Mouse (Mus musculus) stomach, embryonic 15.5 days (tissue): Measurements from ENCODE around the gene Serinc3. TPM values are rescaled to one million over a fixed set of nuclear protein-coding genes. Genes with fewer than 3 reads are reported as not detected.

ENCODE experiments used
- ATAC-seq: fragments of 200-750 bp; cut with Nextera tagmentation; 2 replicates; pipeline ENCODE4 v1.8.0; 2017; ENCODE audit warnings: low read depth, moderate number of reproducible peaks, moderate TSS enrichment; ENCODE audit not compliant: insufficient read depth, low FRiP score
- H3K27ac ChIP-seq: fragments of 300-500 bp; sonication (generic); 2 replicates; pipeline ENCODE4 v1.5.1; 2015; ENCODE audit warnings: mild to moderate bottlenecking, inconsistent platforms
- H3K27me3 ChIP-seq: fragments of 300-500 bp; sonication (generic); replicated peaks from 2 replicates; pipeline ENCODE4 v1.6.1; 2015; ENCODE audit warnings: inconsistent platforms
- H3K36me3 ChIP-seq: fragments of 300-500 bp; sonication (generic); 2 replicates; pipeline ENCODE4 v1.6.1; 2015; ENCODE audit warnings: inconsistent platforms
- H3K4me1 ChIP-seq: fragments of 300-500 bp; sonication (generic); 2 replicates; pipeline ENCODE4 v1.6.1; 2015; ENCODE audit warnings: inconsistent platforms
- H3K4me2 ChIP-seq: fragments of 300-500 bp; sonication (generic); 2 replicates; pipeline ENCODE4 v1.6.1; 2015; ENCODE audit warnings: mild to moderate bottlenecking, inconsistent platforms
- H3K4me3 ChIP-seq: fragments of 300-500 bp; sonication (generic); replicated peaks from 2 replicates; pipeline ENCODE4 v1.5.1; 2015; ENCODE audit warnings: inconsistent platforms
- H3K9ac ChIP-seq: fragments of 300-500 bp; sonication (generic); 2 replicates; pipeline ENCODE4 v1.6.1; 2015; ENCODE audit warnings: inconsistent platforms
- H3K9me3 ChIP-seq: fragments of 300-500 bp; sonication (generic); 2 replicates; pipeline ENCODE4 v1.6.1; 2016; ENCODE audit warnings: inconsistent platforms
- WGBS: fragments of 180-500 bp; shearing (Covaris S2); methylation state at CpG from one replicate; pipeline ENCODE4 v1.1.7; 2015; 5-methylcytosine and 5-hydroxymethylcytosine counted together
- polyA plus RNA-seq: library from polyadenylated mRNA; unstranded; fragments of >200 nt; fragmentation: Nextera tagmentation; extraction: Ambion mirVana; gene quantifications from 2 replicates; pipeline ENCODE4 v1.2.1, GENCODE M21; 2015

The Serinc3 gene
- polyA plus RNA-seq, 1 experiment from 2014 or later, result 49.1 TPM

DNA sequence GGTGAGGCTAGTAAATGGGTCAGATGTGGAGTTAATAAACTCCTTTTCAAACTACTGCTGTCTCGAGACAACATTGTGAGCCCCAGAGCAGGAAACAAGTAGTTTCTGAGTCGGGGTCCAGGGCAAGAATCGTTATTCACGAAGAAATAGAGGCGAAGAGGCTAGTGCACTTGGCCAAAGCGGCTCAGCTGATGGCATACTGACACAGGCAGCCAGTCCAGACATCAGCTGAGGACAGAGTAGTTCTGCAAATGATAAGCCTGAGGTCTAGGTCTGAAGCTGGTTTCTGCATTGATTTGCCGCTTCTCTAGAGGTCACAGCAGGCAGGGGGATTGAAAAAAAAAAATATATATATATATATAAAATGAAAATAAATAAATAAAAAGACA, 43.2 kb downstream of the Serinc3 start:
- no peaks in the 10 kb centered on the region for H3K9me3 ChIP-seq
- peak overlapping the region; percentile 5; the same call in 1 of the 2 replicates for H3K27ac ChIP-seq
- peak overlapping the region; percentile 93 for H3K4me2 ChIP-seq
- H3K36me3 ChIP-seq, result no peaks in the 10 kb centered on the region
- H3K4me1 ChIP-seq, result peaks cover 9% of the 10 kb centered on the region; the same call in 1 of the 2 replicates
- no peak overlapping the region for H3K9ac ChIP-seq
- 70% methylated on average over 7 of the region's 7 CpGs for WGBS
- no peak for ATAC-seq
- H3K27me3 ChIP-seq, result no peaks in the 10 kb centered on the region
- peak overlapping the region; percentile 84 for H3K4me3 ChIP-seq

DNA sequence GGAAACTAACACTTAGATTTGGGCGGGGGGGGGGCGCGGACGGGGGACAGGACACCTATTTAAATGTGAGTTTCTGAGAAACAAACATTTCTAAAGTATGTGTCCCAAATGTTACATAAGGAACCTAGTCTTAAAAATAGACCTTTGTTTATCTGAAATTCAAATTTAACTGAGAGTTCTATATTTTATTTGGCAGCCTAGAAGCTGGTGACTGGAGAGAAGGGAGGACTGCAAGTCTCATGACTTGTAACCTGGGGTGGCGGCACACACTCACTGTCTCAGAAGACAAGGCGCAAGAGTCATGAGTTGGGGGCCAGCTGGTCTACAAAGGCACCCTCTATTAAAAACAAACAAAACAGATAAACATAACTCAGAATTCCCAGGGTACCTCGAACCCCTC, 43.9 kb downstream of the Serinc3 start:
- H3K27me3 ChIP-seq, result no peaks in the 10 kb centered on the region
- peaks cover 12% of the 10 kb centered on the region; the same call in 1 of the 2 replicates for H3K4me1 ChIP-seq
- 82% methylated on average over 7 of the region's 7 CpGs for WGBS
- no peak overlapping the region for H3K4me3 ChIP-seq
- H3K36me3 ChIP-seq, result no peaks in the 10 kb centered on the region
- H3K9ac ChIP-seq, result no peak overlapping the region
- ATAC-seq, result no peak
- H3K27ac ChIP-seq, result no peak overlapping the region
- H3K4me2 ChIP-seq, result no peak overlapping the region
- H3K9me3 ChIP-seq, result no peaks in the 10 kb centered on the region

DNA sequence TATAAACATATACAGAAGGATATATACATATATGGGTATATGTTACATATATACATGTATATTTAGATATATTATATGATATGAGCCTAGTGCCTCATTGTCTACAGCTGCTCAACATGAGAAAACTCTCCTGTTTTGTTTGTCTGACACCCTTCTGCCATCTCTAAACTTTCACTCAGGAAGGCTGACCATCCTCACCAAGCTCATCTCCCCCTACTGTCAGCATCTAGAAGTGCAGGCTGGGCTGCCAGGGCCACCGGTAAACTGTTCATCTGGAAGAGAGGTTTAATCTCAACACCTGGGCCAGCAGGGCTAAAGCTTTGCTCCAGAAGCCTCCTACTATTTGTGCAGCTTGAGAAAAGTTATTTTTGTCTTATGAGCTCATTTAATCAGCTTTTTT, 45.7 kb downstream of the Serinc3 start:
- Histone ChIP-seq H3K4me1 (peaks cover 12% of the 10 kb centered on the region; the same call in 1 of the 2 replicates), H3K36me3 (no peaks in the 10 kb centered on the region), H3K27ac (no peak overlapping the region), H3K4me3 (no peak overlapping the region), H3K9me3 (no peaks in the 10 kb centered on the region), H3K9ac (no peak overlapping the region), H3K4me2 (no peak overlapping the region), H3K27me3 (no peaks in the 10 kb centered on the region)
- WGBS, result 5% methylated on average over 1 of the region's 1 CpGs
- no peak for ATAC-seq

DNA sequence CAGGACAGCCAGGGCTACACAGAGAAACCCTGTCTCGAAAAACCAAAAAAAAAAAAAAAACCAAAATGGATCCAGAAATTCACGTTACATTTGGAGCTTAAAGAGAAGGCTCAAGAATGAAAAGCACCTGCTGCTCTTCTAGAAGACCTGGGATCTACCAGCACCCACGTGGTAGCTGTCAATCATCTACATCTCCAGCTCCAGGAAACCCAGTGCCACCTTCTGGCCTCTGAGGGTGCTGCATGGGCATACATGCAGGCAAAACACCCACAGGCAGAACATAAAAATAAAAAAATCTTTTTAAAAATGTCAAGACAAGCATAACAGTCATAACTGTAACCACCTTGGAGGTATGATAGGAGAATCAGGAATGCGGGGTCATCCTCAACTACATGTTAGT, 47.3 kb downstream of the Serinc3 start:
- ATAC-seq, result no peak

DNA sequence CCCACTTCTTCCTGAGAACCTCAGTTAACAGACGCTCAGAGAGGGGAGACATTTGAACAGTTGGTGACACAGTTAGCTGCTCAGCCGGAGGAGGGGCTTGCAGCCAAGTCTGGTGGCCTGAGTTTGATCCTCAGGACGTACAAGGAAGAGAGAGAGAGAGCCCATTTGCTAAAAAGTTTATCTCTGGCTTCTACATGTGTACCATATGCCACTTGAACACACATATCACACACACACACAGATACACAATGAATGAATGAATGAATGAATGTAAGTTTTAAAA, 48.1 kb downstream of the Serinc3 start:
- Histone ChIP-seq H3K4me3 (no peak overlapping the region), H3K27me3 (no peaks in the 10 kb centered on the region), H3K9ac (no peak overlapping the region), H3K4me1 (0 out of 2 replicates have a peak, but pooled peaks cover 3% of the 10 kb centered on the region), H3K9me3 (no peaks in the 10 kb centered on the region), H3K27ac (0 out of 2 replicates have a peak overlapping the region, but pooled peaks have one; percentile 2), H3K4me2 (no peak overlapping the region), H3K36me3 (no peaks in the 10 kb centered on the region)
- ATAC-seq, result no peak
- 65% methylated on average over 3 of the region's 3 CpGs for WGBS

More for the DNA sequence above, 47.3 kb downstream of the Serinc3 start:
- no peak overlapping the region for H3K9ac ChIP-seq
- H3K4me1 ChIP-seq, result 0 out of 2 replicates have a peak, but pooled peaks cover 3% of the 10 kb centered on the region
- H3K9me3 ChIP-seq, result no peaks in the 10 kb centered on the region
- H3K36me3 ChIP-seq, result no peaks in the 10 kb centered on the region
- H3K27me3 ChIP-seq, result no peaks in the 10 kb centered on the region
- no peak overlapping the region for H3K4me2 ChIP-seq
- WGBS, result 61% methylated on average over 4 of the region's 4 CpGs
- no peak overlapping the region for H3K4me3 ChIP-seq
- H3K27ac ChIP-seq, result no peak overlapping the region

DNA sequence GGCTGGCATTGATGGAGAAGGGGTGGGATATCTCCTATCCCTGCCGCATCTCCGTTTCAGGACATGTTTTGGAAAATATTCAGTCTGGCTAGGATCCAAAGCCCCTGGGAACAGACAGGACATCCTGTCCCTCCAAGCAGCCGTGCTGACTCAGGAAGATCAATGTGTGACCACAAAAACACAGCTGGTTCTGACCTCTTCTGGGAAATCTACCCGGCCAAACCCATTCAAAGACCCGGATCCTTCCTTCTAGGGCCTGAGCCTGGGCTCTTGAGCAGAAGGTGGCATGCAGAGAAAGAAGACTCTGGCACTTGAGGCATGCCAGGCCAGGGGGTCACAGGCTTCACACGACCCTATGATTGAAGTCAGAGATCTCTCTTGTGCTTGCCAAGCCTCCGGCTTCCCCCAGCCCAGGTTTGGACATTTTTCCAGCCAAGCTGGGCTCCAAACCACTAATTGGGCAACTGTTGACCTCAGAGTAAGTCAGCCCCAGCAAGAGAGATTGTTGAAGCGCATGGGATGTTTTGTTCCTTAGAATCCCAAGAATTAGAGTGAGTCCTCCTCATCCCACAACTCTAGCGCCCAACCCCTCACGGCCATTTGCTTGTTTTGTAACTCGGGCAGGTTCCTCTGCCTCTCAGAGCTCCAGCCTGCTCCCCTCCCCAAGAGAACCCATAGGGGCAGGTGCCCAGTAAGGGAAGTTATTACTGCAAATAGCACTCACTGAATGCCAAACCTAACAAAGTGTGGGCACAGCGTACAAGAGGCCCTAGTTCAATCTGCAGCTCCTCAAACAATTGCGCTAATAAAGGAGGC, 48.7 kb downstream of the Serinc3 start:
- Histone ChIP-seq H3K4me2 (no peak overlapping the region), H3K27ac (peak overlapping the region; percentile 2; the same call in 1 of the 2 replicates), H3K36me3 (no peaks in the 10 kb centered on the region), H3K9ac (no peak overlapping the region), H3K9me3 (no peaks in the 10 kb centered on the region), H3K27me3 (no peaks in the 10 kb centered on the region), H3K4me3 (no peak overlapping the region), H3K4me1 (0 out of 2 replicates have a peak, but pooled peaks cover 3% of the 10 kb centered on the region)
- peak; percentile 15; the same call in 1 of the 2 replicates for ATAC-seq
- 60% methylated on average over 13 of the region's 13 CpGs for WGBS

DNA sequence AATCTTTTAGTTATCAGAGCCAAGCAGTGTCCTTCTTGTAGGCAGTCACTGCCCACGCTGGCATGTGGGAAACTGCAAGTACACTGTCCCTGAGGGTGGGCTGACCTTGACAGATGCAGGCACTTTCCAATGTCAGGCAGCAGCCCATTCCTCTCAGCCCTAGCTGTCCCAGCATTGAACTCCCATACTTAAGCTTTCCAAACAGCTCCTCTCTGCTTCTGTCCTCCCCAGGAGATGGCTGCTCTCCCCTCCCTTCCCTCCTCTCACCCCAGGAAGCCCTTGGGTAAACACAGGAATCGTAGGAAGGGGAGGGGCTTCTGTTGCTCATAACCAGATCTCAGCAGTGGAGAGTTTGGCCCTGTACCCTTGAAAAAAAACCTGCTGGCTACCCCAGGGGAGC, 49.8 kb downstream of the Serinc3 start:
- ATAC-seq, result peak; percentile 36; the same call in 1 of the 2 replicates
- H3K27me3 ChIP-seq, result no peaks in the 10 kb centered on the region
- no peak overlapping the region for H3K4me2 ChIP-seq
- 11% methylated on average over 2 of the region's 2 CpGs for WGBS
- H3K27ac ChIP-seq, result peak overlapping the region; percentile 31; the same call in 1 of the 2 replicates
- no peak overlapping the region for H3K4me3 ChIP-seq
- no peak overlapping the region for H3K9ac ChIP-seq
- H3K4me1 ChIP-seq, result 0 out of 2 replicates have a peak, but pooled peaks cover 3% of the 10 kb centered on the region
- H3K36me3 ChIP-seq, result no peaks in the 10 kb centered on the region
- no peaks in the 10 kb centered on the region for H3K9me3 ChIP-seq

DNA sequence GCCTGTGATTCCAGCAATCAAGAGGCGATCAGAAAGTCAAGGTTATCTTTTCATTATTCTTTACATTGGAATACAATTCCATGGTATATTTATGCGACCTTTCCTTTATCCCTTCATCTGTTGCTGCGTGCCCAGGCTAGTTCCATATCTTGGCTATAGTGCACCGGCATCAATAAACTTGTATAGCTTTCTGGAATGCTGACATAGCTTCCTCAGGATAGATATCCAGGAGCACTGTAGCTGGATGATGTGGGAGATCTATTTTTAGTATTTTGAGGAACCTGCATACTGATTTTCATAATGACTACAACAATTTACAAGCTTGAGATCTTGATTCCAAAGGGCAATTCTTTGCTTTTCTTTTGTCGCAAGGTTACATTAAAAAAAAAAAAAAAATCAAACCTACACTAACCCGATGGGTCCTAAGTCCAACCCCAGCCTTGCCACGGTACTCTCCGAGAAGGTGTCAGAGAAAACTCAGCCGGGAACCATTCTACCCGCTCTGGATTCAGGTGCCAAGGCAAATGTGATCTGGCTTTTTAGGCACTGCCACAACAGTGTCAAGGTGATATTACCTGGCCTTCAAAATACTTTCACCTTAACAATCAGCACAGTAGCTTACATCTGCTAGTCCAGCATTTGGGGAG, 51.2 kb downstream of the Serinc3 start:
- H3K9ac ChIP-seq, result no peak overlapping the region
- 0 out of 2 replicates have a peak, but pooled peaks cover 3% of the 10 kb centered on the region for H3K4me1 ChIP-seq
- 81% methylated on average over 10 of the region's 10 CpGs for WGBS
- no peaks in the 10 kb centered on the region for H3K9me3 ChIP-seq
- H3K4me2 ChIP-seq, result no peak overlapping the region
- H3K27me3 ChIP-seq, result no peaks in the 10 kb centered on the region
- no peaks in the 10 kb centered on the region for H3K36me3 ChIP-seq
- H3K27ac ChIP-seq, result no peak overlapping the region
- no peak for ATAC-seq
- H3K4me3 ChIP-seq, result no peak overlapping the region

DNA sequence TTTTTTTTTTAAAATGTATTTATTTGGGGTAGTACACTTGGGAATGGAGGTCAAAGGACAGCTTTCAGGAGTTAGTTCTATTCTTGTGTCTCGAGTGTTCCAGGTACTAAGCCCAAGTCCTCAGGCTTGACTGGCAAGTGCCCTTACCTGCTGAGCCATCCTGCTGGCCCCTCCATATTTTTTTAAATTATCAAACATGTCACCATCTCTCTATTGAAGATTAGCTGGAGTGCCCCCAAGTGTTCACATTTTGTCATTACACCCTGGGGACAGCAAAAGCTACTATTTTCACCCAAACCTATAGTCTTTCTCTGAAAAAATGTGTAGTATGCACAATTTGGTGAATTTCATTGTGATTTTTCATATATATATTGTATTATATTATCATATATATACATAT, 52.8 kb downstream of the Serinc3 start:
- H3K9ac ChIP-seq, result no peak overlapping the region
- no peaks in the 10 kb centered on the region for H3K9me3 ChIP-seq
- no peak overlapping the region for H3K4me2 ChIP-seq
- H3K36me3 ChIP-seq, result no peaks in the 10 kb centered on the region
- no peak overlapping the region for H3K4me3 ChIP-seq
- no peak for ATAC-seq
- H3K27ac ChIP-seq, result no peak overlapping the region
- 70% methylated on average over 1 of the region's 1 CpGs for WGBS
- no peaks in the 10 kb centered on the region for H3K27me3 ChIP-seq
- H3K4me1 ChIP-seq, result 0 out of 2 replicates have a peak, but pooled peaks cover 3% of the 10 kb centered on the region

DNA sequence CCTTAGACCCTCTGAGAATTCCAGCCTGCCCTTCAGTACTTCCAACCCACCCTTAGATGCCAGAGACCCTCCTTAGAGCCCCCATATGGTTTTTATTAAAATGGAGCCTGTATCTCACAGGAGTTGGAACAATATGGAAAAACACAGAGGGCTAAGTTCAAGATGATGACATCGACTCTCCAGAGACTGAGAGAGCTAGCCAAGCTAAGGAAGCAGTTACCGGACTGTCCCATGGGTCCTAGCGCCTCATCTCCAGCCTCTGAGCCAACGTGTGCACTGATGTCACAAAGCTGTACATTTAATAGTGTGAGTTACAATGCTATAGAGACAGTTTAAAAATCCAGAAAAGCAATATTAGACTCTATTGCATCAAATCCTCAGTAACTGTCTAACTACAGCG, 53.9 kb downstream of the Serinc3 start:
- ATAC-seq, result no peak
- Histone ChIP-seq H3K27me3 (no peaks in the 10 kb centered on the region), H3K27ac (no peak overlapping the region), H3K4me1 (0 out of 2 replicates have a peak, but pooled peaks cover under 1% of the 10 kb centered on the region), H3K9me3 (no peaks in the 10 kb centered on the region), H3K4me3 (no peak overlapping the region), H3K9ac (no peak overlapping the region), H3K4me2 (no peak overlapping the region), H3K36me3 (no peaks in the 10 kb centered on the region)
- 79% methylated on average over 5 of the region's 5 CpGs for WGBS

DNA sequence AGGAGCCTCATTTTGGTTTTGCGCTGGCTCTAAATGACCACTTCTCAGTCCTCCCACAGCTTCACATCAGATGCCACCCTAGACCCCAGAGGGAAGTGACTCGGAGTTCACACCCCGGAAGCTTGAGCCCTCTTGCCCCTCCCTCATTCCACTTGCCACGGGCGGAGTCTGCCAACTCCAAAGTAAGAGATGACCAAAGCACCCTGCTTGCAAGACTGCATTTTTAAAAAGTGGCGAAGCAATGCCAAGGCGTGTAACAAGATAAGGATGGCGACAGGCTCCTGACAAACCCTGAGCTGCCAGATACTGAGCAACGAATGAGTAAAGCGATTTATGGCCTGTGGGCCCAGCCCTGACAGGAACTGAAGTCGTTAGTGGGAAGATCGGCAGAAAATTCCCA, 54.7 kb downstream of the Serinc3 start:
- Histone ChIP-seq H3K27ac (no peak overlapping the region), H3K27me3 (no peaks in the 10 kb centered on the region), H3K36me3 (no peaks in the 10 kb centered on the region), H3K4me2 (no peak overlapping the region), H3K4me3 (no peak overlapping the region), H3K4me1 (no peaks in the 10 kb centered on the region), H3K9me3 (no peaks in the 10 kb centered on the region), H3K9ac (no peak overlapping the region)
- ATAC-seq, result no peak
- 55% methylated on average over 12 of the region's 12 CpGs for WGBS

DNA sequence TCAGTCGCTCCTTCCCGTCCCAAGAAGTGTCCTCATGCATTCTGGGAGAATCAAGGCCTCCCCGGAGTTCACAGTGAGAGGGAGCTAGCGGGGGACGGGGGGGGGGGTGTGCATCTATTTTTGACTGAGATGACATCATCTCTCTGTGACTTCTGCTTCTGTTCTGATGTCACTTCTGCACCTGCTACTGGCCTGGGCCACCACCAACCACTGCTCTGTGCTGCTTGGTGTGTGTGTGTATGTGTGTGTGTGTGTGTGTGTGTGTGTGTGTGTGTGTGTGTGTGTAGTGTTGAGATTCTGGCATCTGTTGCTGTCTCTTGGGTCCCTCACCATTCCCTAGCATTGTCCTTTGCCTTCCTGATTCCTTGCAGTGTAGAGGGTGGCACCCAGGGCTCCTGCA, 57.4 kb downstream of the Serinc3 start:
- Histone ChIP-seq H3K9ac (no peak overlapping the region), H3K4me3 (no peak overlapping the region)
- ATAC-seq, result no peak

More for the DNA sequence above, 57.4 kb downstream of the Serinc3 start:
- no peak overlapping the region for H3K4me2 ChIP-seq
- no peaks in the 10 kb centered on the region for H3K36me3 ChIP-seq
- H3K9me3 ChIP-seq, result no peaks in the 10 kb centered on the region
- no peaks in the 10 kb centered on the region for H3K4me1 ChIP-seq
- H3K27me3 ChIP-seq, result no peaks in the 10 kb centered on the region
- no peak overlapping the region for H3K27ac ChIP-seq
- 64% methylated on average over 5 of the region's 5 CpGs for whole genome bisulfite sequencing
